Mouse (Mus musculus) A20 (cell line): ENCODE measurements around the gene Raver2.
A peak's percentile ranks its signal among the peaks of the same experiment; 100 is the strongest.

ENCODE experiments used
- DNase-seq: peaks from one replicate; pipeline ENCODE4 v3.0.0-alpha.2; 2011; ENCODE audit warnings: low read depth, low spot score

The Raver2 gene

GRCm38 (mm10) chr4:101174916-101175625, 106.3 kb downstream of the Raver2 start:
- no peak for DNase-seq

- DNase-seq: no peak
Observed at GRCm38 (mm10) chr4:101176123-101176522, 107.3 kb downstream of the Raver2 start.

DNA sequence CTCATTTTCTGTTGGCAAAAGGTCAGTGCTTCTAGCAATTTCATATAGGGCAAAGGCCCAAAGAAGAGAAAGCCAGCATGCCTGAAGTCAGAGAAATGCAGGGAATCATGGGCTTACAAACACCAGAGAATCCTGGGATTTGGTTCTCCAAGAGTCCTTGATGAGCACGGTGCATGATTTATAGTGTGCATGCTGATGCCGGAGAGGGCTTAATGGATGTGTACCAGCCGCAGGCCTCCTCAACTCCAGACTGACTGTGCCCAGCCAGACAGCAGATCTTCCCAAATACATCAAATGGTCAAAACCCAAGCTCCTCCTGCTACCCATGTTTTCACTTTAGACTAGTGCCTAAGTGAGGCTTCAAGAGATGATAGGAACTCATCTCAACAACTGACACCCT, 109.0 kb downstream of the Raver2 start:
- no peak for DNase-seq

DNA sequence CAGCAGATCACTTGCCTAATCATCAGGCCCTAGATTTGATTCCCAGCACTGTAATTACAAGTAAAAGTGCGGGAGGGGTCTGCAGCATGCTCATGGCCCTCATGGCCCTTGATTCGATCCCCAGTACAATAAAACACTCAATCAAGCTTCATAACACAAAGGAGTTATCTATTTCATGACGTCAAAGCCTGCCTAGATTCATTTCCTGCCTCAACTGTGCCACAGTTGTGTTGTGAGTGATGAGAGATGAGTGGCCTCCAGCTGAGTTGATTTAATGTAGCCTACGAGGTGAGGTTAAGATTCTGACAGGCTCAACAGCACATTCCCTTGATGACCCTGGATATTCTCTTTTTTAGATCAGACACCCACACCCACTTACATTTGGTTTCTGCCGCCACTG, 110.3 kb downstream of the Raver2 start:
- no peak for DNase-seq

DNA sequence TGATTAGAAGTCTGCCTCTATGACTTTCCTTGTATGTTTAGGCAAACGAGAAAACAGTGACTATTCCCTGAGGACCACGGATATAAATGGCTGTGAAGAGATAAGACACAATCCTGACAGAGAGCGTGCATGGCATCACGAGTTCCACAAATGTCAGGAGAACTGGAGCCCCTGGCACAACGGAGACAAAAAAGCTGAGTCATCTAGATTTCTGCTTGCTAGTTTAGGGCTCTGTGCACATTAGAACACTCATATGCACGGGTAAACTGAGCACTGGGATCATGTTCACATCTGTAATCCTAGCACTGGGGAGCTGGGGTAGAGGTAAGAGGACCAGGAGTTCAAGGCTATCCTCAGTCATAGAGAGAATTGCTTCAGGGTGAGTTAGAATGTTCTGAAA, 111.1 kb downstream of the Raver2 start:
- DNase-seq: no peak

DNA sequence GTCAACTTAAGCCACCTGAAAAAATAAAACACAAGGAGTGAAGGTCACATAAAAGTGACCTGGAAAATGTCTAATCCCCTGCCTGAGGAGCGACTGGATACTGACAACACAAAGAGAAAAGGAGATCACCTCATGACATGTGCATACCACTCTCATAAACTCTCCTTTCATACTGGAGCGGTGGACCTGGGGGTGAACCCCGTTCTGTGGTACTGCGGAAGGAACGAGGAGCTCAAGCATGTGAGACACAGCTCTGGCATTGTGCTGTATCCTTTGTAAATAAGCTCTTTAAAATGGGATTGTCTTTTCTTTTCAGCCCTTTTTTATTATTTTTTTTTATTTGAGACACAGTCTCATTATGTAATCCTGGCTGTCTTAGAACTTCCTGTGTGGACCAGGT, 111.9 kb downstream of the Raver2 start:
- no peak for DNase-seq

- DNase-seq: peak; percentile 89
Observed at GRCm38 (mm10) chr4:101182603-101183011, 113.8 kb downstream of the Raver2 start.

- peak; percentile 61 for DNase-seq
Observed at GRCm38 (mm10) chr4:101185216-101185615, 116.4 kb downstream of the Raver2 start.

GRCm38 (mm10) chr4:101186591-101186990, 117.8 kb downstream of the Raver2 start:
- DNase-seq: no peak

DNA sequence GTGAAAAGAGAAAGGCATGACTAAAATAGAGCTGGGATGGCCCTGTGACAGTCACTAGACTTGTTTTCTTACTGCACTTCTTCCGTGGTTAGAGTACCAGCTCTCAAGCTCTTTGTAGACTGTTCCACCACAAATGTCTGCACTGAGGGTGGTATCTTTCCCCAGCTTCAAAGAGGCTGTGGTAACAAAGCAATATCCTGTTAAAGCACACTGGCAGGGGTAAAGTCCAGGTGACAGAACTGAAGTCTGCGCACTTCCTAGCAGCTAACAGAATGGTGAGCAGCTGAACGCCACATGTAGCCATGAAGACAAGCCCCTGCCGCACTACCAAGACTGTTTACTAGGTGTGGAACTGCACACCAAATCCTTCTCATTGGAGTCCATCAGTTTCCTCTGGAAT, 118.6 kb downstream of the Raver2 start:
- DNase-seq: no peak

GRCm38 (mm10) chr4:101192241-101192976, 123.6 kb downstream of the Raver2 start:
- DNase-seq: no peak

- no peak for DNase-seq
Observed at GRCm38 (mm10) chr4:101194170-101194569, 125.4 kb downstream of the Raver2 start.

DNA sequence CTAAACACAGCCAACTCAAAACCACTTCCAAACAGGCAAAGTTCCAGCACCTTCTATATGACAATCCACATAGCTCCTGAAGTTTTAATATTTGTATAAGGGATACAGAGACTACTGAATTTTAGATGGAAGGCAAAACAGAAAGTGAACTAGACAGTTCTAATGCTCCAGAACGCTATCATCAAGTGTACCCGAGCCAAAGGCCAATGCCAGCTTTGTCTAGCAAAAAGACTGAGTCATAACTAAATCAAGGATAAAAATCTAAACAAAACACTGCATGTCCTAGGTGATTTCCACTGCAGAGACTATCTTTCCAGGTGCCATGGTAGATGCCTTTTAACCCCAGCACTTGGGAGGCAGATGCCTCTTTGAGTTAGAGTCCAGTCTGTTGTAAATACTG, 127.6 kb downstream of the Raver2 start:
- no peak for DNase-seq

GRCm38 (mm10) chr4:101197421-101198170, 128.8 kb downstream of the Raver2 start:
- DNase-seq: no peak

GRCm38 (mm10) chr4:101198333-101198732, 129.6 kb downstream of the Raver2 start:
- DNase-seq: no peak

DNA sequence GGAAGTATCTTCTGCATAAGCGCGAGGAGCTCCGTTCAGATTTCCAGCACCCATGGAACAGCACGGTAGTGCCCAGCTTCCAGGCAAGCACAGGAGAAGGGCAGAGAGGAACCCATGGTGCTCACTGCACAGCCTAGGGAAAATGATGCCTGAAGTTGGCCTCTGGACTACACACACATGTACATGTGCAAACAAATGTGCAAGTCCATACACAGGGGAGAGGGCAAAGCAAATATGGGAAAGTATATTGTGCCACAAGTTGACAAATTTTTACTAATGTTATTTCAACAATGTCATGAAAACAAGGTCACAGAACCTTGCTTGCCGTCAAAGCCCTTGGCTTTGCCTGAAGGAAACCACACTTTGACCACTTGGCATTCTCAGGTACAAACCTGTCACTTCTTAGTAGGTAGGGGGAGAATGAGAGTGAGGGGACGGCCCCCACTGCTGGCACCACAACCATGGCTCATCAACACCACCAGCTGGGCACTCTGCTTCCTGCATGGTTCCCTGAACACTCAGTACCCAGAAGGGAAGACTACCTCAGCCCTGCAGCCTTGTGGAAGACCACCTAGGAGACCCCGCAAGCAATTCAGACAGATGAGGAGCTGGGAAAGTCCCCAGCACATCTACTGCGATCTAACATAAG, 130.8 kb downstream of the Raver2 start:
- DNase-seq: peak; percentile 46
